Mouse (Mus musculus): ENCODE results near the gene Arl3.

DNA sequence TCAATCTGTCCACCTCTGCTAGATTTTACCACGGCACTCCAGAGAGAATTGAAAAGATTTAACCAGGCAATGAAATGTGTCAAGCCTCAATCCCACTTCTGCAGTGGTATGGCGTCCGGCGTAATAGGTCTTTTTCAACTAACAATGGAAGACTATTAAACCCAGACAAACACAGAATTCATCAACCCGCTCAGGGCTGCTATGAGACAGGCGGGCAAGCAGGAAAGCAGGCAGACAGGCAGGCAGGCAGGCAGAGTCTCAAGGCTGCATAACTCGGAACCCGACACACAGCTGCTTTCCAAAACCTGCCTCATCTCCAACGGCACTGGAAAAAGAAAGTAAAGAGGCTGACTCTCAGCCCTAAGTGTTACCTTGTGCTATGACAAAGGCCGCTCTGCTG is 24.9 kb downstream of the Arl3 start:
- TF ChIP-seq POLR2A (IDR thresholded peaks at IDR 0.05; ENCODE audit: borderline replicate concordance, low read depth, low read length) = no peak
- no peak for TF ChIP-seq CTCF (IDR thresholded peaks at IDR 0.05; ENCODE audit: low read depth, low read length)
